Mouse (Mus musculus) testis, adult 2 months (tissue): ENCODE data around the gene Ptpdc1. TPM values are rescaled to one million over a fixed set of nuclear protein-coding genes. Genes with fewer than 3 reads are reported as not detected.

Experiments
- H3K27ac ChIP-seq: fragments of 200-500 bp; 2 replicates; pipeline ENCODE4 v1.5.1; 2012; ENCODE audit warnings: low read depth, low read length; ENCODE audit not compliant: control insufficient read depth, insufficient read depth
- H3K27me3 ChIP-seq: fragments of 200-500 bp; 2 replicates; pipeline ENCODE4 v1.6.1; 2012; ENCODE audit warnings: mild to moderate bottlenecking, low read length, moderate library complexity; ENCODE audit not compliant: control insufficient read depth, insufficient read depth
- H3K36me3 ChIP-seq: fragments of 200-500 bp; 2 replicates; pipeline ENCODE4 v1.6.1; 2012; ENCODE audit warnings: mild to moderate bottlenecking, low read length; ENCODE audit not compliant: control insufficient read depth, insufficient read depth
- H3K4me1 ChIP-seq: fragments of 200-500 bp; 2 replicates; pipeline ENCODE4 v1.6.1; 2012; ENCODE audit warnings: low read length; ENCODE audit not compliant: control insufficient read depth, insufficient read depth
- H3K4me3 ChIP-seq: fragments of 200-500 bp; 2 replicates; pipeline ENCODE4 v1.5.1; 2012; ENCODE audit warnings: low read depth, mild to moderate bottlenecking, low read length, moderate library complexity, mixed read lengths; ENCODE audit not compliant: control insufficient read depth
- CTCF ChIP-seq: fragments of 200-500 bp; IDR thresholded peaks from 2 replicates; pipeline ENCODE4 v1.5.1; 2012; ENCODE audit warnings: low read depth, mild to moderate bottlenecking, inconsistent platforms, low read length, moderate library complexity; ENCODE audit not compliant: control insufficient read depth, insufficient read depth, insufficient replicate concordance
- POLR2A ChIP-seq: fragments of 200-500 bp; IDR thresholded peaks from 2 replicates; pipeline ENCODE4 v1.6.1; 2012; ENCODE audit warnings: low read depth, mild to moderate bottlenecking, inconsistent platforms, low read length, moderate library complexity; ENCODE audit not compliant: control insufficient read depth
- polyA plus RNA-seq: library from polyadenylated mRNA; depleted of rRNA; stranded (reverse); fragments of >200 nt; gene quantifications from 2 replicates; pipeline ENCODE4 v1.2.3, GENCODE M21; 2012; rRNA removed

The Ptpdc1 gene
- polyA plus RNA-seq, 1 experiment, result 38.7 TPM

- Histone ChIP-seq H3K27me3 (no peaks in the 10 kb centered on the region), H3K4me1 (peaks cover 2% of the 10 kb centered on the region; the same call in 1 of the 2 replicates), H3K4me3 (no peak overlapping the region), H3K27ac (no peak overlapping the region), H3K36me3 (no peaks in the 10 kb centered on the region)
- TF ChIP-seq POLR2A, result no peak
- no peak for TF ChIP-seq CTCF
These were observed 96.4 kb downstream of the Ptpdc1 start for GRCm38 (mm10) chr13:48529028-48529427.

- Histone ChIP-seq H3K27me3 (no peaks in the 10 kb centered on the region), H3K4me1 (peaks cover 2% of the 10 kb centered on the region; the same call in 1 of the 2 replicates), H3K36me3 (no peaks in the 10 kb centered on the region), H3K27ac (no peak overlapping the region), H3K4me3 (no peak overlapping the region)
- peak; percentile 50; the same call in 1 of the 2 replicates for TF ChIP-seq CTCF
- no peak for TF ChIP-seq POLR2A
These were observed 97.2 kb downstream of the Ptpdc1 start for GRCm38 (mm10) chr13:48528123-48528871.

Other genes starting within 250 kb of the Ptpdc1 start
- 11.5 and 12.1 TPM in 2 replicates for gene Zfp169, start 112.2 kb downstream of the Ptpdc1 start, polyA plus RNA-seq
- gene A830005F24Rik, start 112.1 kb downstream of the Ptpdc1 start, polyA plus RNA-seq, result 0.15 TPM in 1 of 2 replicates, not detected in the other
- 0.19 and 0.32 TPM in 2 replicates for gene Barx1, start 37.3 kb upstream of the Ptpdc1 start, polyA plus RNA-seq
- 20.3 and 21.0 TPM in 2 replicates for gene Phf2, start 245.5 kb upstream of the Ptpdc1 start, polyA plus RNA-seq